Mouse (Mus musculus): ENCODE measurements around the gene Tom1.

DNA sequence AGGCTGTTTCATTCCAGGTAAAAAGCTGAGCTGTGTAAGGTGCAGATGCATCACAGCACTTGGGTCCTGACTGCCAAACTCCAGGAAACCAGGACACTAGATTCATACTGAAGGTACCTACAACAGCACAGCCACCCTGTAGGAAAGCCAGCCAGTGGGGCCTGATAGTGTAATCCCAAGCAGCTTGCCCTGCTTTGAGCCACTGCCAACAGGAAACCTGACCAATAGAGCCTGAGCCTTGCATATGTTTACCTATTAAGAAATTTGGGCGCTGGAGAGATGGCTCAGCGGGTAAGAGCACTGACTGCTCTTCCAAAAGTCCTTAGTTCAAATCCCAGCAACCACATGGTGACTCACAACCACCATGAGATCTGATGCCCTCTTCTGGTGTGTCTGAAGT, 8.7 kb downstream of the Tom1 start:
- TF ChIP-seq CTCF (IDR thresholded peaks at IDR 0.05; ENCODE audit: low read depth) (no peak), EP300 (IDR thresholded peaks at IDR 0.05; ENCODE audit: low read depth) (no peak)

Data from liver, embryonic 14.5 days (tissue).